Mouse (Mus musculus): ENCODE measurements around the gene Lta. TPM values are rescaled to one million over a fixed set of nuclear protein-coding genes. Genes with fewer than 3 reads are reported as not detected.

Gene Lta
- polyA plus RNA-seq, 1 experiment from 2014 or later = not detected

- H3K4me3 ChIP-seq (replicated peaks) = peak overlapping the region; percentile 98
- 80% methylated on average over 15 of the region's 15 CpGs for WGBS
Measured at GRCm38 (mm10) chr17:35245731-35246623, 40.8 kb upstream of the Lta start.

DNA sequence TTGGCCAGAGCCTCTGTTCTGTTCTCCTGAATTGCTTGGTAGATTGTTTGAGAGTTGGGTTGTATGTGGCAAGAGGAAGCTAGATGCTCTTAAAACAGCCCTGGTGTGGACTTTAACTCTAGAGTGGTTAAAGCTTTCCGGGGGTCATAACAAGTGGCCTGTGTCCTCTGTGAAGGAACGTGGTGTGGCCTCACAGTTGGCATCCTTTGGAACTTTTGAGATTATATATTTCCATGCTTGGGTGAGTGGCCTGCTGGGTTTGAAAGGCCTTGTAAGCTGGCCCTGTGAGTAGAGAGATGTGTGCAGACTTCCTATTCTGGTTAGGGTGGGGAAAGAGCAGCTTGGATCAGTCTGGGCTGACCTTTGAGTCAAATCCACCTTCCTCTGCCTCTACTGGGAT lies 39.8 kb upstream of the Lta start:
- 82% methylated on average over 2 of the region's 2 CpGs for WGBS
- Histone ChIP-seq H3K27ac (no peak overlapping the region), H3K4me1 (peaks cover 48% of the 10 kb centered on the region), H3K4me2 (peak overlapping the region; percentile 79), H3K36me3 (replicated peaks) (peaks cover 69% of the 10 kb centered on the region), H3K4me3 (replicated peaks) (peak overlapping the region; percentile 98), H3K9ac (peak overlapping the region; percentile 100), H3K27me3 (no peaks in the 10 kb centered on the region), H3K9me3 (no peaks in the 10 kb centered on the region)
- no peak for ATAC-seq (ENCODE audit: low FRiP score)

More at GRCm38 (mm10) chr17:35245731-35246623, 40.8 kb upstream of the Lta start:
- H3K36me3 ChIP-seq (replicated peaks) = peaks cover 79% of the 10 kb centered on the region
- peak overlapping the region; percentile 79 for H3K4me2 ChIP-seq
- no peaks in the 10 kb centered on the region for H3K9me3 ChIP-seq
- H3K9ac ChIP-seq = peak overlapping the region; percentile 38; the same call in 1 of the 2 replicates
- no peak overlapping the region for H3K27ac ChIP-seq
- no peaks in the 10 kb centered on the region for H3K27me3 ChIP-seq
- no peak for ATAC-seq (ENCODE audit: low FRiP score)
- peaks cover 38% of the 10 kb centered on the region for H3K4me1 ChIP-seq

- H3K9ac ChIP-seq = peak overlapping the region; percentile 100
- H3K4me1 ChIP-seq = peaks cover 49% of the 10 kb centered on the region
- no peaks in the 10 kb centered on the region for H3K27me3 ChIP-seq
- ATAC-seq (ENCODE audit: low FRiP score) = no peak
- H3K9me3 ChIP-seq = no peaks in the 10 kb centered on the region
- H3K36me3 ChIP-seq (replicated peaks) = peaks cover 50% of the 10 kb centered on the region
- peak overlapping the region; percentile 98 for H3K4me3 ChIP-seq (replicated peaks)
- H3K27ac ChIP-seq = peak overlapping the region; percentile 98
- 5% methylated on average over 16 of the region's 16 CpGs for WGBS
- peak overlapping the region; percentile 79 for H3K4me2 ChIP-seq
Measured at GRCm38 (mm10) chr17:35243086-35243485, 37.9 kb upstream of the Lta start.

GRCm38 (mm10) chr17:35242015-35242941 lies 37.1 kb upstream of the Lta start:
- peaks cover 49% of the 10 kb centered on the region for H3K4me1 ChIP-seq

DNA sequence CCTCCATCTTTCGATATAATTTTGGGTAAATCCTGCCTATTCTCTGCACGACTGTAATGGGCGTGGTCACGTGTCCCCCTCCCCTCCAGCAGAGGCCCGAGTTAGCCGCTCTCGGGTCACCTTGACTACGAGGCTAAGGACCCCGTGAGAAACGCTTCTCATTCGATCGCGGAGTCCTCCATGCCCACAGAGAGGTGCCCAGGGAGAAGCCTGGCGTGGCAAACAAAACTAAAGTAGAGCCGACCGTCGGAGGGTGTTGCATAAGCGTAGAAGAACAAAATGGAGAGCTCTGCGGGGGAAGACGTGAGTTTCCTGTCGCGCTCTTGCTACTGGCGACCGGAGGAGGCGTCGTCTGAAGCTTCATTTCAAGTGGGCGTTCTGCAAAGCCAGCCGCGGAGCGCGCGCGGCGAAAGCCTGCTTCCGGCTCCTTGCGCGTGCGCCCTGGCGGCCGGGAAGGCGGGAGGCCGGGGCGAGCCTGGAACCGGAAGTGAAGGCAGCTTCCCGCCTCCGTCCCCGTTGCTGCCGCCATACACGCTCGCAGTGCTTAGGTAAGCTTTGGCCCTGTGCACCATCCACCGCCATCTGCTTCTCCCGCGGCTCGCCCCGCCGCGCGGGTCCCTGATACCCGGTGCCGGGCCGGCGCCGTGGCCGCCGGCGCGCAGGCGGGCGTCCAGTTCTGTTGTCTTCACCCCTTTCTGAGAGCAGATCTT lies 36.3 kb upstream of the Lta start, which contains the start of gene Ddx39b:
Gene Ddx39b, plus strand, starts transcription at position 442 of the 710 bp plus-strand sequence.
- Histone ChIP-seq H3K4me3 (replicated peaks) (peak within 1 kb of the TSS; percentile 98), H3K9ac (peak within 1 kb of the TSS; percentile 100), H3K36me3 (replicated peaks) (peaks cover 33% of the 10 kb centered on the region), H3K4me1 (peaks cover 47% of the 10 kb centered on the region), H3K27ac (peak within 1 kb of the TSS; percentile 98), H3K9me3 (no peaks in the 10 kb centered on the region), H3K27me3 (no peaks in the 10 kb centered on the region), H3K4me2 (peak within 1 kb of the TSS; percentile 79)
- WGBS = under 1% methylated on average over 69 of the region's 69 CpGs
- peak; percentile 91 for ATAC-seq (ENCODE audit: low FRiP score)

More at GRCm38 (mm10) chr17:35242015-35242941, 37.1 kb upstream of the Lta start:
- Histone ChIP-seq H3K4me3 (replicated peaks) (peak overlapping the region; percentile 98), H3K27ac (peak overlapping the region; percentile 98), H3K9me3 (no peaks in the 10 kb centered on the region), H3K4me2 (peak overlapping the region; percentile 79), H3K36me3 (replicated peaks) (peaks cover 42% of the 10 kb centered on the region), H3K9ac (peak overlapping the region; percentile 100), H3K27me3 (no peaks in the 10 kb centered on the region)
- ATAC-seq (ENCODE audit: low FRiP score) = peak; percentile 25
- WGBS = under 1% methylated on average over 55 of the region's 55 CpGs

DNA sequence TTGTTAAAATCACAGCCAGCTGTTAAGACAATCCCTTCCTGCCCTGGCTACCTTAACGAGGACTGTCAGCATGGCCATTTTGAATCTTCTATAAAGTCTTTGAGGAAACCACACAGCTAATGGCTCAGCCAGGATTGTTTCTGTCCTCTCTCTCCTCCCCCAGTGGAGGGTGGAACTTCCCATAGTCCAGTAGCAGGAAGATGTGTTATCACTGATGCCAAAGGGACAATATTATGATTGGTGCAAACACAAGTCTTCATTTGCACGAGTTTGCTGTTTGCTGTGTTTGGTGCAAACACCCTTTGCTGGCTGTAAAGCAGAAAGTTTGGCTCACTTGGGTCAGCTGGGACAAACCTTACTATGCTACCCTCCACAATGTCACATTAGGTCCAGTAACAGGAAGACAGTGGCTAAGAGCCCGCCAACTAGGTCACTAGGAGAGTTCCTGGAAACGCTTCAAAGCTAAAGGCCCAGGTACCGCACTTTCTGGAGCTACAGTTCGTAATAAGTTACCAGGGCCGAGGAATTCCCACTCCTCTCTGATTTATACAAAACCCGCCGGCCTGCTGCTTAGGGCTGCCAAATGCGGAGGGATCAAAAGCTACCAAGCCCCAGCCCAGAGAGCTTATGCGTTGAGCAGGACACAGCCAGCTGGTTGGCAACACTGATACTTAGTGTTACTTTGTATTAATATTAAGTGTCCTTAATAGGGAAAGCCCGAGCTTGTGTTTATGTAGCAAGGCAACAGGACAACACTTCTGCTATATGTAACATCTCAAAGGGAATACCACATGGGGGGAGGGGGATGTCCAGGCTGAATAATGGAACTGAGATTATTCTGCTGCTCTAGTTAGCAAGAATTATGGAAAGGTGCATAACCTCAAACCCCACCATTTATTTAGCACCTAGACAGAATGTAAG lies 35.5 kb upstream of the Lta start:
- Histone ChIP-seq H3K4me1 (peaks cover 39% of the 10 kb centered on the region), H3K27ac (peak overlapping the region; percentile 98), H3K4me3 (replicated peaks) (peak overlapping the region; percentile 98), H3K36me3 (replicated peaks) (peaks cover 25% of the 10 kb centered on the region), H3K9ac (peak overlapping the region; percentile 100), H3K27me3 (no peaks in the 10 kb centered on the region), H3K9me3 (no peaks in the 10 kb centered on the region), H3K4me2 (peak overlapping the region; percentile 79)
- 33% methylated on average over 12 of the region's 12 CpGs for WGBS
- peak; percentile 2; the same call in 1 of the 2 replicates for ATAC-seq (ENCODE audit: low FRiP score)

DNA sequence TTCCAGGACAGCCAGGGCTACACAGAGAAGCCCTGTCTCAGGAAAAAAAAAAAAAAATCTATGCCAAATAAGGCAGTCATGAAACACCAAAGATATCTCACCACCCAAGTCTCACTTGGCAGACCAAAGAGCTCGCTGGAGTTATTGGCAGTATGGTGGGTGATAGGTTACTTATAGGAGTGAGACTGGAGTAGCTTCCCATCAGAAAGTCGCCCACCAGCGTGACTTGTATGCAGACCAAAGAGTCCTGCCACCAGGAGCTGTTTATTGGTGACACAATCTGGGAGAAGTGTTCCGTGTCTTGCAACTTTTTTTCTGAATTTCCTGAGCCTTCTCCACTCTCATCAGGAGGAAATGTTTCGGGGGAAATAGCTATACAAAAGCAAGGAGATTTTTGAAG lies 34.5 kb upstream of the Lta start:
- 86% methylated on average over 5 of the region's 5 CpGs for WGBS
- no peak overlapping the region for H3K4me3 ChIP-seq (replicated peaks)

DNA sequence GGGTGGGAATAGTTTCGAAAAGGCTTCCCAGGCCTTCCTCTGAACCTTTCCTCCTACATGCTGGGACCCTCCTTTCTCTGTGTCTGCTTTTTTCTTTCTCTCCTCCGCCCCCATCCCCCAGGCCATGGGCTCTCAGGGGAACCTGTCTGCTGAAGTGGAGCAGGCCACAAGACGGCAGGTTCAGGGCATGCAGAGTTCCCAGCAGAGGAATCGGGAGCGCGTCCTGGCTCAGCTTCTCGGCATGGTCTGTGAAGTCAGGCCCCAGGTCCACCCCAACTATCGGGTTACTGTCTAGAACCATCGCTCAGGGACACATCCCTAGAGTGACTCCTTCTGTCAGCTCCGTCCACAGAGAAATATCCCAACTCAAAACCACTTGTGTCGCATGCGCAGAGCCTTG lies 32.4 kb upstream of the Lta start:
- no peak for ATAC-seq (ENCODE audit: low FRiP score)
- 85% methylated on average over 12 of the region's 12 CpGs for WGBS
- Histone ChIP-seq H3K4me3 (replicated peaks) (no peak overlapping the region), H3K9me3 (no peaks in the 10 kb centered on the region), H3K4me1 (peaks cover 34% of the 10 kb centered on the region), H3K27ac (no peak overlapping the region), H3K36me3 (replicated peaks) (0 out of 2 replicates have a peak, but pooled peaks cover 9% of the 10 kb centered on the region), H3K27me3 (no peaks in the 10 kb centered on the region), H3K4me2 (no peak overlapping the region), H3K9ac (no peak overlapping the region)

More for the DNA sequence above, 34.5 kb upstream of the Lta start:
- ATAC-seq (ENCODE audit: low FRiP score) = no peak
- Histone ChIP-seq H3K36me3 (replicated peaks) (peaks cover 16% of the 10 kb centered on the region), H3K9ac (no peak overlapping the region), H3K9me3 (no peaks in the 10 kb centered on the region), H3K27me3 (no peaks in the 10 kb centered on the region), H3K4me1 (peaks cover 34% of the 10 kb centered on the region), H3K27ac (no peak overlapping the region), H3K4me2 (no peak overlapping the region)

- Histone ChIP-seq H3K27ac (no peak overlapping the region), H3K9me3 (no peaks in the 10 kb centered on the region), H3K4me3 (replicated peaks) (peak overlapping the region; percentile 55), H3K27me3 (no peaks in the 10 kb centered on the region), H3K4me1 (peaks cover 34% of the 10 kb centered on the region), H3K4me2 (peak overlapping the region; percentile 88), H3K36me3 (replicated peaks) (0 out of 2 replicates have a peak, but pooled peaks cover 11% of the 10 kb centered on the region), H3K9ac (peak overlapping the region; percentile 81; the same call in 1 of the 2 replicates)
- ATAC-seq (ENCODE audit: low FRiP score) = no peak
- 84% methylated on average over 9 of the region's 9 CpGs for whole genome bisulfite sequencing
Measured at GRCm38 (mm10) chr17:35236996-35237395, 31.8 kb upstream of the Lta start.

- Histone ChIP-seq H3K9ac (peak overlapping the region; percentile 81), H3K9me3 (no peaks in the 10 kb centered on the region)
- under 1% methylated on average over 18 of the region's 18 CpGs for WGBS
Measured at GRCm38 (mm10) chr17:35236390-35236746, 31.2 kb upstream of the Lta start.

More at GRCm38 (mm10) chr17:35236390-35236746, 31.2 kb upstream of the Lta start:
- Histone ChIP-seq H3K36me3 (replicated peaks) (peaks cover 12% of the 10 kb centered on the region; the same call in 1 of the 2 replicates), H3K27ac (peak overlapping the region; percentile 96), H3K4me2 (peak overlapping the region; percentile 88), H3K4me1 (peaks cover 39% of the 10 kb centered on the region), H3K27me3 (no peaks in the 10 kb centered on the region), H3K4me3 (replicated peaks) (peak overlapping the region; percentile 55)
- ATAC-seq (ENCODE audit: low FRiP score) = peak; percentile 76
